Mouse (Mus musculus) midbrain, embryonic 12.5 days (tissue): ENCODE measurements at regions not wholly inside any gene's neighbourhood (a gene's known extent, or its start where the extent isn't known, plus 50 kb on each side); places are given as distances from the start of the nearest gene placed in this dataset.

Experiments
- ATAC-seq: fragments of 200-750 bp; cut with Nextera tagmentation; 2 replicates; pipeline ENCODE4 v1.8.0; 2017; ENCODE audit warnings: low read depth, moderate TSS enrichment, moderate library complexity; ENCODE audit not compliant: low FRiP score
- H3K27ac ChIP-seq: fragments of 300-500 bp; sonication (generic); replicated peaks from 2 replicates; pipeline ENCODE4 v1.5.1; 2016; ENCODE audit warnings: mild to moderate bottlenecking
- H3K27me3 ChIP-seq: fragments of 300-500 bp; sonication (generic); 2 replicates; pipeline ENCODE4 v1.6.1; 2016; ENCODE audit warnings: mild to moderate bottlenecking
- H3K36me3 ChIP-seq: fragments of 300-500 bp; sonication (generic); 2 replicates; pipeline ENCODE4 v1.6.1; 2016
- H3K4me1 ChIP-seq: fragments of 300-500 bp; sonication (generic); 2 replicates; pipeline ENCODE4 v1.6.1; 2016
- H3K4me2 ChIP-seq: fragments of 300-500 bp; sonication (generic); replicated peaks from 2 replicates; pipeline ENCODE4 v1.6.1; 2016; ENCODE audit warnings: mild to moderate bottlenecking, moderate library complexity
- H3K4me3 ChIP-seq: fragments of 300-500 bp; sonication (generic); 2 replicates; pipeline ENCODE4 v1.5.1; 2016; ENCODE audit warnings: mild to moderate bottlenecking
- H3K9ac ChIP-seq: fragments of 300-500 bp; sonication (generic); replicated peaks from 2 replicates; pipeline ENCODE4 v1.6.1; 2016; ENCODE audit warnings: mild to moderate bottlenecking, moderate library complexity
- H3K9me3 ChIP-seq: fragments of 300-500 bp; sonication (generic); 2 replicates; pipeline ENCODE4 v1.6.1; 2016; ENCODE audit warnings: mild to moderate bottlenecking
- WGBS: fragments of 180-500 bp; shearing (Covaris S2); methylation state at CpG from one replicate; pipeline ENCODE4 v1.1.7; 2016; 5-methylcytosine and 5-hydroxymethylcytosine counted together

- Histone ChIP-seq H3K4me2 (no peak overlapping the region), H3K9ac (no peak overlapping the region), H3K27ac (no peak overlapping the region), H3K4me3 (no peak overlapping the region), H3K9me3 (no peaks in the 10 kb centered on the region), H3K27me3 (peaks cover 5% of the 10 kb centered on the region; the same call in 1 of the 2 replicates), H3K36me3 (no peaks in the 10 kb centered on the region), H3K4me1 (peaks cover 10% of the 10 kb centered on the region)
- WGBS = 81% methylated on average over 2 of the region's 2 CpGs
- no peak for ATAC-seq
Measured at GRCm38 (mm10) chr15:88385943-88386342, 214.2 kb upstream of the Zdhhc25 start.

- no peaks in the 10 kb centered on the region for H3K36me3 ChIP-seq
- no peak for ATAC-seq
- H3K27ac ChIP-seq = no peak overlapping the region
- 75% methylated on average over 6 of the region's 6 CpGs for WGBS
- H3K9me3 ChIP-seq = no peaks in the 10 kb centered on the region
- H3K4me1 ChIP-seq = peaks cover 5% of the 10 kb centered on the region; the same call in 1 of the 2 replicates
- H3K4me3 ChIP-seq = no peak overlapping the region
- peaks cover 5% of the 10 kb centered on the region; the same call in 1 of the 2 replicates for H3K27me3 ChIP-seq
- H3K9ac ChIP-seq = no peak overlapping the region
- H3K4me2 ChIP-seq = no peak overlapping the region
Measured at GRCm38 (mm10) chr15:88386711-88387110, 213.4 kb upstream of the Zdhhc25 start.

- Histone ChIP-seq H3K9ac (no peak overlapping the region), H3K4me3 (no peak overlapping the region), H3K27me3 (no peaks in the 10 kb centered on the region; the same call in 1 of the 2 replicates), H3K36me3 (no peaks in the 10 kb centered on the region), H3K27ac (no peak overlapping the region), H3K4me1 (no peaks in the 10 kb centered on the region; the same call in 1 of the 2 replicates), H3K4me2 (no peak overlapping the region), H3K9me3 (no peaks in the 10 kb centered on the region)
- no peak for ATAC-seq
- WGBS = 84% methylated on average over 15 of the region's 15 CpGs
Measured at GRCm38 (mm10) chr15:88391822-88392221, 208.3 kb upstream of the Zdhhc25 start.

GRCm38 (mm10) chr15:88399064-88399463 is 201.0 kb upstream of the Zdhhc25 start:
- no peaks in the 10 kb centered on the region for H3K9me3 ChIP-seq
- WGBS = 59% methylated on average over 5 of the region's 5 CpGs
- no peak overlapping the region for H3K4me3 ChIP-seq
- ATAC-seq = no peak
- H3K4me2 ChIP-seq = no peak overlapping the region
- peaks cover 3% of the 10 kb centered on the region; the same call in 1 of the 2 replicates for H3K4me1 ChIP-seq
- H3K9ac ChIP-seq = no peak overlapping the region
- H3K27ac ChIP-seq = no peak overlapping the region
- 0 out of 2 replicates have a peak, but pooled peaks cover 4% of the 10 kb centered on the region for H3K27me3 ChIP-seq
- no peaks in the 10 kb centered on the region for H3K36me3 ChIP-seq

- H3K4me2 ChIP-seq = no peak overlapping the region
- ATAC-seq = no peak
- WGBS = 90% methylated on average over 12 of the region's 12 CpGs
- H3K4me3 ChIP-seq = no peak overlapping the region
- peaks cover 3% of the 10 kb centered on the region; the same call in 1 of the 2 replicates for H3K4me1 ChIP-seq
- no peaks in the 10 kb centered on the region for H3K36me3 ChIP-seq
- no peaks in the 10 kb centered on the region for H3K9me3 ChIP-seq
- 0 out of 2 replicates have a peak, but pooled peaks cover 4% of the 10 kb centered on the region for H3K27me3 ChIP-seq
- no peak overlapping the region for H3K27ac ChIP-seq
- H3K9ac ChIP-seq = no peak overlapping the region
Measured at GRCm38 (mm10) chr15:88399989-88400388, 200.1 kb upstream of the Zdhhc25 start.

- Histone ChIP-seq H3K9ac (no peak overlapping the region), H3K9me3 (no peaks in the 10 kb centered on the region), H3K27ac (no peak overlapping the region), H3K36me3 (no peaks in the 10 kb centered on the region), H3K4me2 (no peak overlapping the region), H3K27me3 (0 out of 2 replicates have a peak, but pooled peaks cover 4% of the 10 kb centered on the region), H3K4me1 (peaks cover 3% of the 10 kb centered on the region; the same call in 1 of the 2 replicates), H3K4me3 (no peak overlapping the region)
- 53% methylated on average over 9 of the region's 9 CpGs for WGBS
- ATAC-seq = no peak
Measured at GRCm38 (mm10) chr15:88400787-88401186, 199.3 kb upstream of the Zdhhc25 start.

DNA sequence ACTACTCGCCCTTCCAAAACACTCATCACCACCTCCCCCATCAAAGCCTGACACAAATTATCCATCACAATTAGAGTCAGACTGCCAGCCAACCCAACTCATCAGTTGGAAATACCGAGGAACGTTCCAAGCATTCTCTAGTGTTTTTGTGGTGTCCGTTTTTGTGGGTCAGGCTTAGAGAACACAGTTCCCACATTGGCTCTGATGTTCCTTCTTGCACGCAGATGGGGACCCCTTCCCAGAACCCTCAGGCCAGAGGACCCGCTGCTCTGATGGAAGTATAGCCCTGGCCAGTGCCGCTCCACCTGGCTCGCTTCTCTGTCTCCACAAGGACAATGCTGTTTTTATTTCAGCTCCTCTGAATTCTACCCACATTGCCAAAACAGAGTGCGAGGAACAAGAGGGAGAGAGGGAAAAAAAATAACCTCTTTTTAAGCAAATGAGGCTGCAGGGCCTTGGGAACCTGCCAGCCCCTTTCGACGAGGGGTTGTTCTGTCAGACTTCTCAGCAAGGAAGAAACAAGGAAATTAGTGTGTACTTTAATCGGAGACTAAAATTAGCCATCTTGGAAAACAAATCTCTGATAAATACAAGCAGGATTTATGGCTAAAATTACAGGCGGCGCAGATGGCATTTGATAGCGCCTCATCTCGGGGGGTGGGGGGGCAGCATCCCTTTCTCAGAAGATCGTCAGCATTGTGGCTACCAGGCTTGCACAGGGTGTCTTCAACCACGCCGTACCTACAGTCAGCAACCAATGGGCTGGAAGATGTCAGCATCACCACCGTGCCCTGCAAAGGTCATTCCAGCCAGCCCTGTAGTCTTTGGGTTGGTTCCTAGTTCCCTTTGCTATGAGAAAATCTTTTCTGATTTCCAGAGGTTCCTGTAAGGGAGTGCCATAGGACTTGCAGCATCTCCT is 191.4 kb upstream of the Zdhhc25 start:
- Histone ChIP-seq H3K4me2 (no peak overlapping the region), H3K9me3 (peaks cover 16% of the 10 kb centered on the region; the same call in 1 of the 2 replicates), H3K27me3 (no peaks in the 10 kb centered on the region), H3K9ac (no peak overlapping the region), H3K27ac (no peak overlapping the region), H3K4me1 (peaks cover 8% of the 10 kb centered on the region; the same call in 1 of the 2 replicates), H3K36me3 (no peaks in the 10 kb centered on the region), H3K4me3 (no peak overlapping the region)
- ATAC-seq = no peak
- 85% methylated on average over 20 of the region's 20 CpGs for WGBS

- ATAC-seq = no peak
- Histone ChIP-seq H3K27ac (no peak overlapping the region), H3K4me3 (no peak overlapping the region), H3K4me2 (no peak overlapping the region), H3K27me3 (no peaks in the 10 kb centered on the region), H3K36me3 (no peaks in the 10 kb centered on the region), H3K4me1 (peaks cover under 1% of the 10 kb centered on the region; the same call in 1 of the 2 replicates), H3K9me3 (peaks cover 16% of the 10 kb centered on the region; the same call in 1 of the 2 replicates), H3K9ac (no peak overlapping the region)
- WGBS = 82% methylated on average over 4 of the region's 4 CpGs
Measured at GRCm38 (mm10) chr15:88414206-88414605, 185.9 kb upstream of the Zdhhc25 start.

- no peak overlapping the region for H3K27ac ChIP-seq
- peaks cover 13% of the 10 kb centered on the region; the same call in 1 of the 2 replicates for H3K9me3 ChIP-seq
- no peak overlapping the region for H3K4me3 ChIP-seq
- H3K4me2 ChIP-seq = no peak overlapping the region
- WGBS = 86% methylated on average over 8 of the region's 8 CpGs
- H3K9ac ChIP-seq = no peak overlapping the region
- ATAC-seq = no peak
- H3K36me3 ChIP-seq = no peaks in the 10 kb centered on the region
- peaks cover 8% of the 10 kb centered on the region for H3K27me3 ChIP-seq
- H3K4me1 ChIP-seq = no peaks in the 10 kb centered on the region
Measured at GRCm38 (mm10) chr15:88418881-88419280, 181.2 kb upstream of the Zdhhc25 start.

DNA sequence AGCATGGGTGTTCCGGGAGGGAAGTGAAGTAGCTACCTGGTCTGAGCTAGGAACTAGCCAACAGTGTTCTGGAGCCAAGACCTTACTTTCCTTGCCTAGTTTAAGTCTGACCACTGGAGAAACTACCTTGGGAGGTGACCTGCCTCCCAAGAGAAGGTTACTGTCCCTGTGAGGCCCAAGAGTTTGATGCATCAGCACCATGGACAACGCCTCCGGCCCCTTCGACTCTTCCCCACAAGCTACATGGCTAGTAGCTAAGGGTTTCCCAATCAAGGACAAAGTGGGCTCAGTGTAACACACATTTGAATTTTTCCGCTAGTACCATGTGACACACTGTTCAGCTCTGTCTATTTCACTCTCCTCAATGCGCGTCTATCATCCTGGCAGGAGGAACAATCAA is 171.7 kb upstream of the Zdhhc25 start:
- H3K4me2 ChIP-seq = no peak overlapping the region
- H3K9me3 ChIP-seq = peaks cover 3% of the 10 kb centered on the region; the same call in 1 of the 2 replicates
- no peak overlapping the region for H3K9ac ChIP-seq
- H3K36me3 ChIP-seq = no peaks in the 10 kb centered on the region
- H3K4me3 ChIP-seq = no peak overlapping the region
- WGBS = 73% methylated on average over 7 of the region's 7 CpGs
- no peak overlapping the region for H3K27ac ChIP-seq
- ATAC-seq = no peak
- H3K27me3 ChIP-seq = peaks cover 52% of the 10 kb centered on the region
- H3K4me1 ChIP-seq = peaks cover 18% of the 10 kb centered on the region; the same call in 1 of the 2 replicates

DNA sequence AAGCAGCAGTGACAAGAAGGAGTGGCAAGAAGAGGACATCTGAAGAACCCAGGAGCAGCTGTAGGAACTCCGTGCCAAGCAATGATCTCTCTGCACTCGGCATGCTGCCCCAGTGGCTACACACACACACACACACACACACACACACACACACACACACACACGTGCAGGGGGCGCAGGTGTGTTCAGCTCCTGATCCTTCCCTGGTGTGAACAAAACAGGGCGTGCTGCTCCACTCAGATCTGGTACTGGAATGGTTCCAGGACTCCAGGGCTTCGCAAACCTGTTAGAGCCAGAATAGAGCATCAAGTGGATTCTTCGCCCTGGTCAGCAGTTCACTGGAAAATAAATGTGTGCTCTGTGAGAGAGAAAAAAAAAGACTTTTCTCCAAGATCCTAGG is 169.2 kb upstream of the Zdhhc25 start:
- Histone ChIP-seq H3K9ac (no peak overlapping the region), H3K4me3 (no peak overlapping the region), H3K4me1 (peaks cover 18% of the 10 kb centered on the region; the same call in 1 of the 2 replicates), H3K36me3 (no peaks in the 10 kb centered on the region), H3K27ac (no peak overlapping the region), H3K9me3 (no peaks in the 10 kb centered on the region), H3K27me3 (peaks cover 52% of the 10 kb centered on the region), H3K4me2 (no peak overlapping the region)
- no peak for ATAC-seq
- WGBS = 89% methylated on average over 7 of the region's 7 CpGs

- no peaks in the 10 kb centered on the region for H3K36me3 ChIP-seq
- H3K27me3 ChIP-seq = 0 out of 2 replicates have a peak, but pooled peaks cover 4% of the 10 kb centered on the region
- no peak overlapping the region for H3K27ac ChIP-seq
- no peak overlapping the region for H3K4me2 ChIP-seq
- no peaks in the 10 kb centered on the region for H3K4me1 ChIP-seq
- H3K9me3 ChIP-seq = no peaks in the 10 kb centered on the region
- H3K4me3 ChIP-seq = no peak overlapping the region
- WGBS = 80% methylated on average over 4 of the region's 4 CpGs
- no peak for ATAC-seq
- H3K9ac ChIP-seq = no peak overlapping the region
Measured at GRCm38 (mm10) chr15:88448272-88448671, 151.8 kb upstream of the Zdhhc25 start.
